Mouse (Mus musculus): ENCODE measurements around the gene Vmn1r56. TPM values are rescaled to one million over a fixed set of nuclear protein-coding genes. Genes with fewer than 3 reads are reported as not detected.
"Not testable (repeated sequence)": the region's sequence is repeated elsewhere in the genome, so short reads cannot be mapped to it uniquely, and the experiment has no call there.

Gene Vmn1r56
- total RNA-seq (2021): not detected
- long read RNA-seq, experiment 1: 0 reads
- long read RNA-seq, experiment 2: 0 reads

DNA sequence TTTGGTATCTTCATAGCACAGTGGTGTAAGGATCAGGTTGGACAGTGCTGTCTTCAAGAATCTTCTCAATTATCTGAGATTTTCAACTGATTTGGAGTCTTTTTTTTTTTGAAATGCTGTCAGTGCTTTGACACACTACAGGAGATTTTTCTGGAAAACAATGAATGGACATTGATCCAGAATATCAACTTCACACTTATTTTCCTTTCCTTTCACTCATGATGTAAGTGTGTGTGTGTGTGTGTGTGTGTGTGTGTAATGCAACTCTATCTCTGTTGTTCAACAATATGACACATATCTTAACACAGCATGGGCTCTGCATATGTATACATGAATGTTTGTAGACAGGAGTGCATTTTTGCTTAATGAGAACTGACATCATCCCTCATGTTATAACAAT, at the start of gene Vmn1r56:
Vmn1r56 (minus strand) TSS at position 101 of the 400 bp plus-strand sequence.
- not testable (repeated sequence) for DNase-seq (ENCODE audit: low spot score in 2 of 2)

DNA sequence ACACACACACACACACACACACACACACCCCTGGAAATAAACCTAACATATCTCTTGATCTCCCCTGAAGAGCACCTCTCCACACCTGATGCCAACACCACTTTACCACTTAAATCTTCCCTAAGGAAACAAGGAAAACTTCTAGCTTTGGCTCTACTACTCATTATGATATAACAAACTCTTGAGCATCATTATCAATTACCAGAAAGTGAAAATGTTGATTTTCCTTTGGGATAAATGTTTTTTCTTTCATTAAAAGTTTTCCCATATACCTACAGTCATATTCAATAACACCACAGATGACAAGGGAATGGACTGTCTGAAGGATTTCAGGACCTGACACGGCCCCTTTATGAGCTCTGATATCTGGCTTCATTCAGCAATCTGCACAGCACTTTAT, 21.6 kb upstream of the Vmn1r56 start, which contains the start of gene Vmn1r57:
Vmn1r57 (plus strand) TSS at position 301 of the 400 bp plus-strand sequence.
- not testable (repeated sequence) for DNase-seq (ENCODE audit: low spot score in 2 of 2)

DNA sequence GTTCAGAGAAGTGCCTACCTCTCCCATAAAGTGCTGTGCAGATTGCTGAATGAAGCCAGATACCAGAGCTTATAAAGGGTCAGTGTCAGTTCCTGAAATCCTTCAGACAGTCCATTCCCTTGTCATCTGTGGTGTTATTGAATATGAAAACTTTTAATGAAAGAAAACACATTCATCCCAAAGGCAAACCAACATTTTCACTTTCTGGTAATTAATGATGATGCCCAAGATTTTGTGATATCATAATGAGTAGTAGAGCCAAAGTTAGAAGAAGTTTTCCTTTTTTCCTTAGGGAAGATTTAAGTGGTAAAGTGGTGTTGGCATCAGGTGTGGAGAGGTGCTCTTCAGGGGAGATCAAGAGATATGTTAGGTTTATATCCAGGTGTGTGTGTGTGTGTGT, 47.0 kb downstream of the Vmn1r56 start, which contains the start of gene Vmn1r55:
Vmn1r55 (minus strand) TSS at position 101 of the 400 bp plus-strand sequence.
- DNase-seq (ENCODE audit: low spot score in 2 of 2): not testable (repeated sequence)

Other genes with a start within 250 kb of the Vmn1r56 start
- gene Sbk2, start 232.3 kb downstream of the Vmn1r56 start, total RNA-seq (2021): under 1 TPM; 0.26 to 0.45 TPM
- gene Sbk3, start 225.6 kb downstream of the Vmn1r56 start, total RNA-seq (2021): under 1 TPM; 0.58 to 0.91 TPM
- 10 to 100 TPM; 25.1 to 27.8 TPM for gene Zfp579, start 200.6 kb downstream of the Vmn1r56 start, total RNA-seq (2021)
- 1 to 10 TPM; 7.4 to 7.8 TPM for gene Zfp524, start 182.3 kb downstream of the Vmn1r56 start, total RNA-seq (2021)
- 10 to 100 TPM; 23.3 to 25.7 TPM for gene Fiz1, start 182.1 kb downstream of the Vmn1r56 start, total RNA-seq (2021)
- not detected for gene Gm44973, start 181.3 kb downstream of the Vmn1r56 start, total RNA-seq (2021)
- gene Zfp865, start 176.4 kb downstream of the Vmn1r56 start, total RNA-seq (2021): 10 to 100 TPM; 34.9 to 35.5 TPM
- 10 to 100 TPM; 57.3 to 59.7 TPM for gene Ccdc106, start 176.2 kb downstream of the Vmn1r56 start, total RNA-seq (2021)
- not detected for gene 4632433K11Rik, start 162.6 kb downstream of the Vmn1r56 start, total RNA-seq (2021)
- 1 to 10 TPM; 4.4 to 4.8 TPM for gene Zfp784, start 158.3 kb downstream of the Vmn1r56 start, total RNA-seq (2021)
- 10 to 100 TPM; 27.8 to 31.0 TPM for gene Zfp580, start 145.2 kb downstream of the Vmn1r56 start, total RNA-seq (2021)
- gene U2af2, start 134.6 kb downstream of the Vmn1r56 start, total RNA-seq (2021): 100 to 1,000 TPM; 176 to 181 TPM
- 100 to 1,000 TPM; 482 to 504 TPM for gene Epn1, start 116.5 kb downstream of the Vmn1r56 start, total RNA-seq (2021)
- not detected for gene Rfpl4, start 79.8 kb downstream of the Vmn1r56 start, total RNA-seq (2021)
- gene Rasl2-9, start 70.8 kb downstream of the Vmn1r56 start, total RNA-seq (2021): under 1 TPM; 0.49 to 0.68 TPM
- gene Vmn1r55, start 47.1 kb downstream of the Vmn1r56 start, total RNA-seq (2021): not detected
- not detected for gene Vmn1r57, start 21.7 kb upstream of the Vmn1r56 start, total RNA-seq (2021)
- gene Gm5065, start 153.8 kb upstream of the Vmn1r56 start, total RNA-seq (2021): not detected
- not detected for gene Nlrp2, start 154.3 kb upstream of the Vmn1r56 start, total RNA-seq (2021)
- gene Vmn1r58, start 216.6 kb upstream of the Vmn1r56 start, total RNA-seq (2021): not detected

Measured in left cerebral cortex, adult 18-20 months (tissue).